Mouse (Mus musculus): ENCODE measurements around the gene Kcnj5. TPM values are rescaled to one million over a fixed set of nuclear protein-coding genes. Genes with fewer than 3 reads are reported as not detected.

Kcnj5 gene
- total and polyA plus RNA-seq, 3 experiments, result not detected

DNA sequence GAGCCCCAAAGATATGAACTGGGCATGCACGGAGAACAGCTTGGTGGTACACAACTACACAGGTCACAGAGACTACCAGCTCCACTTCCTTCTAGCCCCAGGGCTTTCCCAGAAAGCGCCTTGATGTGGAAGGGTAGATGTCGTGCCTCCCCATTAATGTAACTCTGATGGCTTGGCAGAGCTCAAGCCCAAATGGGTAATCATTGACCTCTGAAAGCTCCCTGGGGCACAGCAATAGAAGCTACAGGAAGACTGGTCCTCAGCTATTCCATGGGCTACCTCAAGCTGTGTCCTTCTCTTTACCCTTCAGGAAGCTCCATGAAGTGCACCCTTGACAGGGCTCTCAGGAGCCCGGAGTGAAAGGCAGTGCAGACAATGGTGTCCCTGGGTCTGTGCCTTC lies 40.8 kb upstream of the Kcnj5 start:
- no peak for TF ChIP-seq CTCF (IDR thresholded peaks at IDR 0.05 in 2 of 3, conservative IDR thresholded peaks at IDR 0.05 in 1 of 3; ENCODE audit: control insufficient read depth in 1 of 3, insufficient read depth in 1 of 3, low read depth in 2 of 3, low read length in 3 of 3, poor library complexity in 1 of 3, severe bottlenecking in 1 of 3)
- no peak for TF ChIP-seq MAZ (IDR thresholded peaks at IDR 0.05; ENCODE audit: low read depth, low read length)
- no peak for TF ChIP-seq HCFC1 (IDR thresholded peaks at IDR 0.05; ENCODE audit: low read depth, low read length)
- TF ChIP-seq POLR2A (IDR thresholded peaks at IDR 0.05; ENCODE audit: control insufficient read depth in 1 of 2, insufficient read depth in 1 of 2, low read depth in 1 of 2, low read length in 2 of 2, poor library complexity in 1 of 2), result no peak
- TF ChIP-seq GABPA (IDR thresholded peaks at IDR 0.05; ENCODE audit: low read depth, low read length), result no peak
- TF ChIP-seq NRF1 (IDR thresholded peaks at IDR 0.05; ENCODE audit: insufficient read depth, low read depth, low read length, poor library complexity, severe bottlenecking), result no peak
- TF ChIP-seq SIN3A (IDR thresholded peaks at IDR 0.05; ENCODE audit: low read length), result no peak
- no peak for TF ChIP-seq MEF2A (IDR thresholded peaks at IDR 0.05; ENCODE audit: extremely low read depth, insufficient replicate concordance, low read depth, low read length, poor library complexity, severe bottlenecking)
- no peak for TF ChIP-seq RCOR1 (IDR thresholded peaks at IDR 0.05; ENCODE audit: low read depth, low read length)
- no peak for TF ChIP-seq ZNF384 (IDR thresholded peaks at IDR 0.05; ENCODE audit: low read depth, low read length)
- no peak for TF ChIP-seq UBTF (IDR thresholded peaks at IDR 0.05; ENCODE audit: borderline replicate concordance, insufficient read depth, low read depth, low read length)
- no peak for TF ChIP-seq POLR2AphosphoS5 (IDR thresholded peaks at IDR 0.05; ENCODE audit: borderline replicate concordance, low read depth, low read length)
- no peak for TF ChIP-seq MYB (IDR thresholded peaks at IDR 0.05; ENCODE audit: low read depth, low read length)
- TF ChIP-seq TBP (IDR thresholded peaks at IDR 0.05; ENCODE audit: low read depth, low read length), result no peak
- TF ChIP-seq KAT2A (conservative IDR thresholded peaks at IDR 0.05; ENCODE audit: low read depth, low read length), result no peak
- TF ChIP-seq CHD2 (IDR thresholded peaks at IDR 0.05; ENCODE audit: low read length), result no peak
- no peak overlapping the region for H3K27ac ChIP-seq (ENCODE audit: control insufficient read depth, low read depth, low read length)
- no peaks in the 10 kb centered on the region for H3K79me2 ChIP-seq (ENCODE audit: control insufficient read depth, insufficient read depth, low read length, poor library complexity)
- H3K9me3 ChIP-seq (replicated peaks; ENCODE audit: insufficient read depth, low read length), result no peaks in the 10 kb centered on the region
- no peak overlapping the region for H3K9ac ChIP-seq (ENCODE audit: control insufficient read depth, low read depth, low read length, poor library complexity, severe bottlenecking)
- H3K4me1 ChIP-seq (ENCODE audit: control insufficient read depth in 1 of 2, insufficient read depth in 2 of 2, low read length in 2 of 2), result no peaks in the 10 kb centered on the region
- H3K36me3 ChIP-seq (ENCODE audit: control insufficient read depth in 1 of 2, insufficient read depth in 2 of 2, low read length in 2 of 2), result no peaks in the 10 kb centered on the region
- no peak for DNase-seq (ENCODE audit: low read depth, low spot score)
- peaks cover 3 to 4% of the 10 kb centered on the region in 2 experiments for H3K27me3 ChIP-seq (ENCODE audit: control insufficient read depth in 1 of 2, insufficient read depth in 2 of 2, low read length in 2 of 2)
- no peak overlapping the region for H3K4me3 ChIP-seq (ENCODE audit: control insufficient read depth in 1 of 2, insufficient read depth in 1 of 2, low read depth in 2 of 2, low read length in 2 of 2)

DNA sequence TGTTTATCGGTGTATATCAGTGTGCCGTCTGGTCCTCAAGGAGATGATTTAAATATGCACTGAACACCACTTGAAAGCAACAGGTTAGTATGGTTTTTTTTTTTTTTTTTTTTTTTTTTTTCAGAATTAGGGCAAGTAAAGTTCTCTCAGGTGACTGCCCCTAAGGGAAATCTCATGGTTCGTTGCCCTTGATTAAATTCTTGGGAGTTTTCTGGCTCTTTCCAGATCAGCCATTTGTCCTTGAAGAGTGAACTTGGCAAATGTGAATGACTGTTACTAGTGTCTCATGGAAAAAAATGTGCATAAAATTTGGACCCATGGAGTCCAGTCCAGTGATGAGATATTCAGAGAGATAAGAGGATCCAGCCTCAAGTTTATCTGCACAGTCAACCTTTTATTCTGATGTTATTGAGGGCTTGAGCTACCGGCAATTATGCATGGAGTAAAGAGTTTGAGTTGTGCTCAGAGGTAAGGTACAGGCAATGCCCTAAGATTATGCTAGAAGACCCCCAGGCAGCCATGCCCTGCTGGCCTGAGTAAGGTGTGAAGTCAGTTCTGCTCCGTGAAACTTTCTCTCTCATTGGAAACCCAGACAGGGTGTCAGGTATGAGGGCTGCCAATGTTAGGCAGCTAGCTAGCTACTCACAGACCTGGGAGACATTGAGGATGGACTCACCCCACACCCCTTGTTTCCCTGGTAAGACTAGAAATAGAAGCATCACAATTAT lies 32.9 kb upstream of the Kcnj5 start:
- H3K36me3 ChIP-seq (ENCODE audit: control insufficient read depth in 1 of 2, insufficient read depth in 2 of 2, low read length in 2 of 2), result no peaks in the 10 kb centered on the region
- no peak for DNase-seq (ENCODE audit: low read depth, low spot score)
- H3K9me3 ChIP-seq (replicated peaks; ENCODE audit: insufficient read depth, low read length), result no peaks in the 10 kb centered on the region
- TF ChIP-seq TCF12 (IDR thresholded peaks at IDR 0.05; ENCODE audit: low read depth, low read length) (no peak), MYB (IDR thresholded peaks at IDR 0.05; ENCODE audit: low read depth, low read length) (no peak), MAZ (IDR thresholded peaks at IDR 0.05; ENCODE audit: low read depth, low read length) (no peak), MXI1 (IDR thresholded peaks at IDR 0.05; ENCODE audit: low read depth, low read length) (no peak), ELF1 (IDR thresholded peaks at IDR 0.05; ENCODE audit: low read depth, low read length) (no peak), UBTF (IDR thresholded peaks at IDR 0.05; ENCODE audit: borderline replicate concordance, insufficient read depth, low read depth, low read length) (no peak), TBP (IDR thresholded peaks at IDR 0.05; ENCODE audit: low read depth, low read length) (no peak), ZMIZ1 (IDR thresholded peaks at IDR 0.05; ENCODE audit: low read depth, low read length) (no peak), CHD2 (IDR thresholded peaks at IDR 0.05; ENCODE audit: low read length) (no peak)
- no peak overlapping the region for H3K9ac ChIP-seq (ENCODE audit: control insufficient read depth, low read depth, low read length, poor library complexity, severe bottlenecking)
- peaks cover 3% of the 10 kb centered on the region in 2 experiments for H3K27me3 ChIP-seq (ENCODE audit: control insufficient read depth in 1 of 2, insufficient read depth in 2 of 2, low read length in 2 of 2)
- no peaks in the 10 kb centered on the region for H3K79me2 ChIP-seq (ENCODE audit: control insufficient read depth, insufficient read depth, low read length, poor library complexity)
- H3K27ac ChIP-seq (ENCODE audit: control insufficient read depth, low read depth, low read length), result no peak overlapping the region
- no peaks in the 10 kb centered on the region for H3K4me1 ChIP-seq (ENCODE audit: control insufficient read depth in 1 of 2, insufficient read depth in 2 of 2, low read length in 2 of 2)
- no peak overlapping the region for H3K4me3 ChIP-seq (ENCODE audit: control insufficient read depth in 1 of 2, insufficient read depth in 1 of 2, low read depth in 2 of 2, low read length in 2 of 2)

Measured in MEL (cell line).